Mouse (Mus musculus) v-Abl transformed pro-B cells (cell line): ENCODE results near the gene Inpp4b.

Source experiments
- in situ Hi-C, 2 experiments: fragments of 400-800 bp; cut with MboI; formaldehyde crosslinking; loops; one replicate each; pipeline ENCODE4 v1.15.1; 2025; ENCODE audit not compliant: unreplicated experiment in 2 of 2

The Inpp4b gene

GRCm38 (mm10) chr8:81565484-81565883 is 223.1 kb downstream of the Inpp4b start:
- in situ Hi-C loops = no loop called here

DNA sequence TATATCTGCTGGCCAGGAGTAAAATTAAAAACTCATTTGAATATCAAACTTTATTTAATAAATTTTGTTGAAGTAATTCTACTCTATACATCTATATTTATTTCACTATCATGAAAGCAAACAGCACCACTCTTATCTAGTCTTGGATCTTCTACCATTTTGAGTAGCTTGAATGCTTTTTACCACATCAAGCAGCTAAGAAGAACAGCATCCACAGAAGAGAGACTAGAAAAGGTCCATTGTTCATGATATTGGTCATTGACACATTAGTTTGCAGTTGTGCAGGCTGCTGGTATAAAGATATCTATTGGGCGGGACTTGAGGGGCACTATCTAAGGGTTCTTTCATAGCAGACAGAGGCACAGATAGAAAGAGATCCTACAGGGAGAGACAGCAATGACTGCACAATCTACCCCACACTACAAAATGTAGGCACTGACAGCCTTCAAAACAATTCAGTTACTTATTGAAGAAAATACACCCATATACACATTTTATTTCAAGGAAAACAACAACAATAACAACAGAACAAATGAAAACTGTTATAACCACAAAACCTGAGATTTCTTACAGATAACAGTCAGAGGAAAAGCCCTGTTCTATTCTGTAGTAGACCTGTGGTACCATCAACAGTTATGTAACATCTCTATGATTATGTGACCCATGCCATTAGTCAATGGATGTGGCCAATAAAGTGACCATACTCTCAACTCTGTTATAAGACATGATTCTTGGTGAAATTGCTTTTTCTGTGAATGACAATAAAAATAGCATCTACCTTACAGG is 230.2 kb downstream of the Inpp4b start:
- in situ Hi-C loops = no loop called here

GRCm38 (mm10) chr8:81575268-81575917 is 233.0 kb downstream of the Inpp4b start:
- in situ Hi-C loops = no loop called here

DNA sequence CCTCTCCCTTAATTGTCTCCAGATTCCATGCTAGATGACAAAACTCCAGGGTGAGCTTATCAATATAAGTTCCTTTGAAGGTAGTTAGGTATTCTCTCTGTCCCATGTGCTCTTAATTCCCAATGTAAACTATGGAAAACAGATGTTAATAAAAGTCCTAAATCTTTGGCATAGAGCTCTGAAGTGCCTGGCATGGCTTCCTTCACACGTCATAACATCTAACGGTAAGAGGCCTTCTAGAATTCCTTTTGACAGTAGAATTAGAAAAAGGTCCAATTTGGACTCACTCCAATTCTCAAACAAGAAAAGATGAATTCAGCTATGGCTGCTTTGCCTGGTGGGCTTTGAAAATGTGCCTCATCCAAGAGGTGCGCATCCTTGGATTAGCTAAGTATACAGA is 236.6 kb downstream of the Inpp4b start:
- in situ Hi-C loops = no loop called here

DNA sequence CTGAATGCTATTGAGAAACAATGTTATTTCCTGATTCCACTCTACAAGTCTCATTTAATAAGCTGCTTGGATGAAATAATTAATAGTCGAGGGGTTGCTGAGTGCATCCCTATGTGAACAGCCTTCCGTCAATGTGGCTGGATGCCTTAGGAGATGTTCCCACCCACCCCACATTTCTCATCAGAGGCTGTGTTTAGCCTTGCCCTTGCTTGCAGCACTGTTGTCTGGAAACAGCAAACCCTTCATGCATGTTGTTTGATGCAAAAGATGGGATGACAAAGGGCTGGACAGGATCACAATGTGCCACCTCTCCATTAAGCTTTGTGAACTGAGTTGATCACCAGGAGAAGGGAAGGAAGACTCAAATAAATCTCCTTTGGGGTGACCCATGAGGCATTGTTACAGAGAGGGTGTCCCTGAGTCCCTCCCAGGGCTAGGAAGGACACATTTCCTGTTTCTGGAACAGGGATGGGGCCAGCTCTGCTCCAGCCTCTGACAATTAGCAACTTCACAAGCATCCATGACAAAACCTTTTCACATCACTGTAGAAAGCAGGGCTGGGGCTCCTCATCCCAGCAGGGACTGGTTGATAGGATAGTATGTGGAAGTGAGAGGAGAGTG is 239.6 kb downstream of the Inpp4b start:
- in situ Hi-C loops = no loop called here

DNA sequence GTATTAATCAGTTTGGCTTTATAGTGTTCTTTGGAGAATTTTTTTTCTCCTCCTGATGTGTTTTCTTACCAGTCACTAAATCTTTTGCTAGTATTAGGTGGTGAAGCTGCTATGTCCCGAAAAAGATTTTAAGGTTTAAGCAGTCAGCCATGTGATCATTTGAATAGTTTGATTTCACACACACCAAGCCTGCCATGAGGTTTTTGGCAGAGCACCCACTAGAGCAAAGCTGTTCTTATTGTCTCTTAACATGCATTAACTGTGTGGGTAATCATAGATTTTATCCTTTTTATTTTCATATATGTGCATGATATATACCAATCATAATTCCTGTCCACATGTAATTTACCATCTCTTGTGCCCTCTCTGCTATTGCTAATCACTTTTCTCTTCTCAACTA is 240.6 kb downstream of the Inpp4b start:
- in situ Hi-C loops = no loop called here

GRCm38 (mm10) chr8:81586783-81587182 is 244.4 kb downstream of the Inpp4b start:
- in situ Hi-C loops = no loop called here

DNA sequence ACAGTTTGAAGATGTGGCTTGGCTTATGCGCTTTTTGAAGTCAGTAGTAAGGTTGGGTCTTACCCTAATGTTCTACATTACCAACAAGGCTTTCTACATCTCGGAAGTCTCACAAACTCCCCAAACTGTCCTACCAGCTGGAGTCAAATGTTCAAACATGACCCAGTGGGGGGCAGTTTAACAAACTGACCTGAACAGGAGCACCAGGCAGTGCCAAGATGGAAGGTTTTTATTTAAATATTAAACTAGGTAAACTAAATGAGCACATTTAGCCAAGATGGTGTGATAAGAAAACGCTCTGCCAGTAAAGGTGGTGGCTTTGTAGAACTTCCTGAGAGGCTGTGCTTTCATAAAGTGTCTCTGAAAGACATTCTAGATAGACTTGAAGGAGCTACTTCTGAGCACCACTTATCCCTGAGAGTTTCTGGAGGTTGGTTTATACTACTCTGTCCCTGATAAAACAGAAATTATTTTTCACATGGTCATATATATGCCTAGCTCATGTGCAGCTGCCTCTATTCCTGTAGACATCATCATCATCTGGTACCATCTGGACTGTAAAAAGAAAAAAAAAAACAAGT is 251.9 kb downstream of the Inpp4b start:
- in situ Hi-C loops = no loop called here

DNA sequence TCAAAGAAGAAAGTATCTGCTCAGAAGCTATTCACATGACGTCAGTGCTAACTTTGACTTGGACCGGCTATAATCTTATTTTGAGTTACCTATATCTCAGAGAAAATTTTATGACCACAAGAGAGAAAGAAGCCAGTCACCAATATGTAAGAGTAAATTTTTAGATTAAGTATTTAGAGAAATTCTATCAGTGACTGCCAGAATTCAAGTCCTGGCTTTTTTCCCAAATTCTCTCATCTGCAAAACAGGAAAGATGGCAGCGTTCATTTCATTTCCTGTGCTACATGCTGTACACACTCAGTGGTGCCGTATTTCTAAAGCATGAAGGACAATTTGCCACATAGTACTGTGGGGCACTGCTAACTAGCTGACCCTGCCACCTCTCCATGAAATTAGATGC is 256.9 kb downstream of the Inpp4b start:
- in situ Hi-C loops = no loop called here

DNA sequence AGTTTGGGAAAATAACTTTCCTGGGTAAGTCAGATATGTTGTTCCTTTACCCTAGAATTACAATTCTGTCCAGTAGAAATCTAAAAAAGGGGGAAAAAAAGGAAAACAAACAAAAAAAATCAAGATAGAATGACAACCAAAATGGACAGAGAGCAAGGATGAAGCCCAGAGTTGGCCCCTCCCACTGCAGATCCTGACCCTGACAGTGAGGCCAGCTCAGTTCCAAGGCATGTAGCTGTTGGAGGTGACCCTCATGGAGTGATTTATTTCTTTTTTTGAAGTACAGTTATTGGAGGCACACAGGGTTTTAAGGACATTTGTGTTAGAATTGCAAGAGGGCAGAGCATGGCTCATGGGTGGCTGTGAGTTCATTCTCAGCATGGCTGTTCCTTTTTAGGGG is 258.8 kb downstream of the Inpp4b start:
- in situ Hi-C loops = no loop called here

GRCm38 (mm10) chr8:81608082-81608481 is 265.7 kb downstream of the Inpp4b start:
- in situ Hi-C loops = no loop called here

- in situ Hi-C loops = no loop called here
Measured at GRCm38 (mm10) chr8:81609064-81609463, 266.7 kb downstream of the Inpp4b start.

DNA sequence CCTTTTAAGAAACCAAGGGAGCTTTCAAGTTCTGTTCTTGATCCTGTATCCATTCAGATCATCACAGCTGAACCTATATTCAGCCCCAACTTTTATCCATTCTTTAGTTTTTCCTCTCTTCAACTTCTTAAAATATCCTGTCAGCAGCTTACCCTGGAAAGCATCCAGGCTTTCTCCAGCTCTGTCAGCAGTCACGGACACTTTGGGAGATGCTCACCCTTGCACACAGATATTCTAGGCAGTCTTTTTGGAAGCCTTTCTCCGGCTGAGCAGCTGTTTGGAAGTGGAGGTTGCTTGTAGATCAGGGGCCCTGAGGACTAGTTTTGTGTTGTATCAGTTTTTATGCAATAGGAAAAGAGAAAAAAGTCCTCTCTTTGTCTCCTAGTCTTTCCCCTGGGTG is 270.3 kb downstream of the Inpp4b start:
- in situ Hi-C loops = no loop called here

DNA sequence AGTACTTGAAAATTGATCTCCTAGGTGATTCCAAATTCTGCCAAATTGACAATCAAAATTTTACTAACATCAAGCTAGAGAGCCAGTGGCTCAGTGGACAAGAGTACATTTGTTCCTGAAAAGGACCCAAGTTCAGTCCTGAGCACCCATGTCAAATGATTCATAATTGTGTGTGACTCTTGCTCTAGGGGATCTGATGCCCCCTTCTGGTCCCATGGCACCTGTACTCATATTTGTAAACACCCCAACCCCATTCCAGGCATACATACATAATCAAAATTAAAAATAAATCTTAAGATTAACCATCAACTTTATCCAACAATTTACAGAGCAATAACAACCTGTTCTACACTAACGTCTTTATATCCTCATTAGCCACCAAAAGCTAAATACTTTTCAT is 271.8 kb downstream of the Inpp4b start:
- in situ Hi-C loops = no loop called here

GRCm38 (mm10) chr8:81614605-81615004 is 272.2 kb downstream of the Inpp4b start:
- in situ Hi-C loops = no loop called here

DNA sequence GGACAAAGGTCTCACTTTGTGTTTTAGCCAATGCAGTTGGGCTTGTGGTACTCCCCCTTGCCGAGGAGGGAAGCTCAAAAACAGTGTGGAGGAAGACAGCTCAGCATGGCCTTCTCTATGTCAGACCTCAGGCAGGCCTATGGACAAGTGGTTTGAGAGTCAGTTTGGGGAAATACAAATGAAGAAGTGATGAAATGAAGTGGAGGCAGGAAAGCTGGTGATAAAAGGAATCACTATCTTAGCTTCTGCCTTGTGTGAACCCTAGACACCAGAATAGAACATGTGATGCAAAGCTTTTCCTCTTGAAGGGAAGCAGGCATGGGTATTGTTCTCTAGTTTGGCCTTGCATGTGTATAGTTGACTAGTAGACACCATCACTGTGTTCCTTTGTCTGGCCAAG is 273.2 kb downstream of the Inpp4b start:
- in situ Hi-C loops = no loop called here

DNA sequence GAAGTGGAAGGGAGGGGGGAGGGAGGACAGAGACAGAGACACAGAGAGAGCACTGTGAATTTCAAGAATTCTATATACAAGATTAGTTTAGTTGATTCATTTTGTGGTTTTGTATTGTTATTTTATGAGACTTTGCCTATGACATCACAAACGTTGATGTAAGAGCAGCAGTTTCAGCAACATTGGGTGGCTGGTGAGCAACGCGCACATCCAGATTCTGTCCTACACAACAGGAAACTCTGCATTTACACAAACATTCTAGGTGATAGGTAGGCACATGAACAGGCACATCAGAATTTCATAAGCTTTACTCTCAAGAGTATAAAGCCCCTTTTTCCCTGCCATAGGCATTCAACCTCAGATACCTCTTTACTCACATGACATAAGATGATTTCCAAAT is 276.6 kb downstream of the Inpp4b start:
- in situ Hi-C loops = no loop called here

DNA sequence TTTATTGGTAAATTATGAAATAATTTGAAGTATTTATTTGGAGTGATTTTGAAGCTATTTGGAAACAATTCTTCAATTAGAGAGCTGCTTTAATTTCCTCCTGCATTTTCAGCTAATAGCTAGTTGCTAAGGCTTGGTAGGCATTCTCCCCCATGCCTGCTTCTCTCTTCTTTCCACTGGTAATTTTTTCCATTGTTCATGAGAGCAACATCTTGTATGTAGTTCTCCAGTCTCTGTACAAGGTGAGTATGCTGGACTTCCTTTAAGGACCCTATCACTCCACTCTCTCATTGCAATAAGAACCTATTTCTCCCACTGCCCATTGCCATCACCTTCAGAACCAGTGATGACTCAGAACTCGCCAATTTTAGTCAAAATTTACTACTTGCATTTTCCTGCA is 292.7 kb downstream of the Inpp4b start:
- in situ Hi-C loops = loop anchor here in 1 of 2 experiments (10.0 kb wide), 1 partner anchor 140 kb away; no protein-coding TSS in a partner anchor

DNA sequence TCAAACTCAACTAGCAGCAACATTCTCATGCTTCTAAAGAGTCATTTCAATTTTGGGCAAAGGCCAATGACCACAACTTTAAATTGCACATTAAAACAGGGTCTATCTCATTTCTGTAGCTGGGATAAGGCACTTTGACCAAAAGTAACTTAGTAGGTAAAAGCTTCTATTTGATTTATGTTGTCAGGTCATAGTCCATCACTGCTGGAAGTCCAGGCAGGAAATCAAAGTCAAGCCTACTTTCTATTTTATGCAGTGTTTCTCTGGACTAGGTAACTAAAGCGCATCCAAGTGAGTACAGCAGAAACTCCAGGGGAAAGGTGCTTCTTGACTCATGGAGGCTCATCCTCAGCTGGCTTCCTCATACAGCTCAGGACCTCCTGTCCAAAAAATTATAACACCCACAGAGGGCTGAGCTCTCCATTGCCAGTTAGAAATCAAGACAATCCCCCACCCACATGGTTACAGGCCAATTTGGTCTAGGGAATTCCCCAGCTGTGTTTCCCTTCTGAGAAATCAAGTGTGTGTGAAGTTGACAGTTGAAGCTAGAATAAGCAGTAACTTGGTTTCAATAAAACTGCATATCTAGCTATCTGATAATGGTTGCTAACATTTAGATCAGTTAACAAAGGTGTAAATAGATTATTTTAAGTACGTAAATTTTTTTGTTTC is 293.7 kb downstream of the Inpp4b start:
- in situ Hi-C loops = loop anchor here in 1 of 2 experiments (10.0 kb wide), 1 partner anchor 139 kb away; no protein-coding TSS in a partner anchor

- in situ Hi-C loops = loop anchor here in 1 of 2 experiments (10.0 kb wide), 1 partner anchor 136 kb away; no protein-coding TSS in a partner anchor
Measured at GRCm38 (mm10) chr8:81638478-81638877, 296.1 kb downstream of the Inpp4b start.

DNA sequence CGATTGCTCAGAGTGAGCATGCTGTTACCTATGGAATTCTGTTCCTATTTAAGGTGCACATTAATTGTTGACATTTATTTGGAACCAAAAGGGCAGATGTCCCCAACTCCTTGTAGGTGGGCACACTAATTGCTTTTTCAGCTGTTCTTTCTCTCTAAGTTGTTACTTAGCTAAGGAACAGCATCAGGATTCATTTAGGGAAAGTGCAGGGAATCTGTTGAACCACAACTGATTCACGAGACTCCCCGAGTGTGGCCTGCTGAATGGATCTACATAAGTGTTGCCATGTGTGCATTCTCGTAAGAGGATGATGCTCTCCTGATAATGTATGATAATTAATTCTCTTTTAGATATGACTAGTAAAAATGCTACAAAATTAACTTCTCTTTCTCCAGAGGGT is 297.5 kb downstream of the Inpp4b start:
- in situ Hi-C loops = loop anchor here in 1 of 2 experiments (10.0 kb wide), 1 partner anchor 135 kb away; no protein-coding TSS in a partner anchor
